Mouse (Mus musculus) intestine, embryonic 14.5 days (tissue): ENCODE results near the gene Tox3. TPM values are rescaled to one million over a fixed set of nuclear protein-coding genes. Genes with fewer than 3 reads are reported as not detected.
A peak's percentile ranks its signal among the peaks of the same experiment; 100 is the strongest.

Source experiments
- ATAC-seq: fragments of 200-750 bp; cut with Nextera tagmentation; replicated peaks from 2 replicates; pipeline ENCODE4 v1.8.0; 2017; ENCODE audit warnings: low read depth, moderate number of reproducible peaks, moderate TSS enrichment, moderate library complexity; ENCODE audit not compliant: low FRiP score, low TSS enrichment
- DNase-seq: peaks from one replicate; pipeline ENCODE4 v3.0.0-alpha.2; 2018; ENCODE audit warnings: low spot score
- H3K27ac ChIP-seq: fragments of 300-500 bp; sonication (generic); 2 replicates; pipeline ENCODE4 v1.5.1; 2014; ENCODE audit warnings: low read depth, mild to moderate bottlenecking, control low read depth
- H3K27me3 ChIP-seq: fragments of 300-500 bp; sonication (generic); replicated peaks from 2 replicates; pipeline ENCODE4 v1.6.1; 2014; ENCODE audit warnings: low read length, control low read depth; ENCODE audit not compliant: control insufficient read depth, insufficient read depth
- H3K36me3 ChIP-seq: fragments of 300-500 bp; sonication (generic); 2 replicates; pipeline ENCODE4 v1.6.1; 2014; ENCODE audit warnings: low read length, control low read depth; ENCODE audit not compliant: control insufficient read depth, insufficient read depth
- H3K4me1 ChIP-seq: fragments of 300-500 bp; sonication (generic); replicated peaks from 2 replicates; pipeline ENCODE4 v1.6.1; 2014; ENCODE audit warnings: low read length, control low read depth, mixed read lengths; ENCODE audit not compliant: control insufficient read depth, insufficient read depth
- H3K4me2 ChIP-seq: fragments of 300-500 bp; sonication (generic); 2 replicates; pipeline ENCODE4 v1.6.1; 2014; ENCODE audit warnings: low read length
- H3K4me3 ChIP-seq: fragments of 300-500 bp; sonication (generic); 2 replicates; pipeline ENCODE4 v1.5.1; 2014; ENCODE audit warnings: low read depth, low read length, control low read depth, mixed read lengths
- H3K9ac ChIP-seq: fragments of 300-500 bp; sonication (generic); 2 replicates; pipeline ENCODE4 v1.6.1; 2014; ENCODE audit warnings: mild to moderate bottlenecking, low read length
- H3K9me3 ChIP-seq: fragments of 300-500 bp; sonication (generic); 2 replicates; pipeline ENCODE4 v1.6.1; 2016; ENCODE audit warnings: low read length, control low read depth; ENCODE audit not compliant: control insufficient read depth
- WGBS: fragments of 180-500 bp; shearing (Covaris S2); extraction: QIAGEN DNeasy Blood & Tissue Kit; methylation state at CpG from one replicate; pipeline ENCODE4 v1.1.7; 2014; 5-methylcytosine and 5-hydroxymethylcytosine counted together
- polyA plus RNA-seq: library from polyadenylated mRNA; unstranded; fragments of >200 nt; fragmentation: Nextera tagmentation; extraction: Ambion mirVana; gene quantifications from 2 replicates; pipeline ENCODE4 v1.2.1, GENCODE M21; 2014

Gene Tox3
- polyA plus RNA-seq, 1 experiment from 2014 or later, result 8.5 TPM

GRCm38 (mm10) chr8:90346880-90347535 lies 1.1 kb downstream of the Tox3 start:
- H3K36me3 ChIP-seq, result no peaks in the 10 kb centered on the region
- H3K27me3 ChIP-seq, result no peaks in the 10 kb centered on the region
- ATAC-seq, result 0 out of 2 replicates have a peak, but pooled peaks have one; percentile 7
- WGBS, result 1% methylated on average over 21 of the region's 21 CpGs
- H3K9me3 ChIP-seq, result no peaks in the 10 kb centered on the region
- peak; percentile 63 for DNase-seq
- H3K4me1 ChIP-seq, result peaks cover 25% of the 10 kb centered on the region
- peak overlapping the region; percentile 65 for H3K4me3 ChIP-seq
- H3K9ac ChIP-seq, result peak overlapping the region; percentile 83
- H3K27ac ChIP-seq, result peak overlapping the region; percentile 64; the same call in 1 of the 2 replicates
- peak overlapping the region; percentile 73 for H3K4me2 ChIP-seq

GRCm38 (mm10) chr8:90346138-90346879 lies 1.8 kb downstream of the Tox3 start:
- no peak overlapping the region for H3K27ac ChIP-seq
- DNase-seq (no peak), ATAC-seq (no peak)
- H3K36me3 ChIP-seq, result no peaks in the 10 kb centered on the region
- peak overlapping the region; percentile 73 for H3K4me2 ChIP-seq
- peak overlapping the region; percentile 83 for H3K9ac ChIP-seq
- no peaks in the 10 kb centered on the region for H3K9me3 ChIP-seq
- H3K4me3 ChIP-seq, result peak overlapping the region; percentile 65
- no peaks in the 10 kb centered on the region for H3K27me3 ChIP-seq
- 33% methylated on average over 13 of the region's 13 CpGs for WGBS
- H3K4me1 ChIP-seq, result peaks cover 25% of the 10 kb centered on the region

GRCm38 (mm10) chr8:90330377-90331285 lies 17.5 kb downstream of the Tox3 start:
- no peak overlapping the region for H3K9ac ChIP-seq
- no peaks in the 10 kb centered on the region for H3K9me3 ChIP-seq
- no peak overlapping the region for H3K27ac ChIP-seq
- no peak for DNase-seq
- 0 out of 2 replicates have a peak, but pooled peaks cover 6% of the 10 kb centered on the region for H3K36me3 ChIP-seq
- no peak overlapping the region for H3K4me2 ChIP-seq
- no peak overlapping the region for H3K4me3 ChIP-seq
- 76% methylated on average over 7 of the region's 7 CpGs for WGBS
- no peak for ATAC-seq
- H3K27me3 ChIP-seq, result no peaks in the 10 kb centered on the region
- H3K4me1 ChIP-seq, result no peaks in the 10 kb centered on the region

GRCm38 (mm10) chr8:90323824-90324223 lies 24.3 kb downstream of the Tox3 start:
- H3K4me1 ChIP-seq, result no peaks in the 10 kb centered on the region
- H3K9ac ChIP-seq, result no peak overlapping the region
- H3K27me3 ChIP-seq, result no peaks in the 10 kb centered on the region
- ATAC-seq, result no peak
- H3K4me3 ChIP-seq, result no peak overlapping the region
- H3K27ac ChIP-seq, result no peak overlapping the region
- no peaks in the 10 kb centered on the region for H3K9me3 ChIP-seq
- no peaks in the 10 kb centered on the region for H3K36me3 ChIP-seq
- no peak for DNase-seq
- WGBS, result 29% methylated on average over 4 of the region's 4 CpGs
- no peak overlapping the region for H3K4me2 ChIP-seq

DNA sequence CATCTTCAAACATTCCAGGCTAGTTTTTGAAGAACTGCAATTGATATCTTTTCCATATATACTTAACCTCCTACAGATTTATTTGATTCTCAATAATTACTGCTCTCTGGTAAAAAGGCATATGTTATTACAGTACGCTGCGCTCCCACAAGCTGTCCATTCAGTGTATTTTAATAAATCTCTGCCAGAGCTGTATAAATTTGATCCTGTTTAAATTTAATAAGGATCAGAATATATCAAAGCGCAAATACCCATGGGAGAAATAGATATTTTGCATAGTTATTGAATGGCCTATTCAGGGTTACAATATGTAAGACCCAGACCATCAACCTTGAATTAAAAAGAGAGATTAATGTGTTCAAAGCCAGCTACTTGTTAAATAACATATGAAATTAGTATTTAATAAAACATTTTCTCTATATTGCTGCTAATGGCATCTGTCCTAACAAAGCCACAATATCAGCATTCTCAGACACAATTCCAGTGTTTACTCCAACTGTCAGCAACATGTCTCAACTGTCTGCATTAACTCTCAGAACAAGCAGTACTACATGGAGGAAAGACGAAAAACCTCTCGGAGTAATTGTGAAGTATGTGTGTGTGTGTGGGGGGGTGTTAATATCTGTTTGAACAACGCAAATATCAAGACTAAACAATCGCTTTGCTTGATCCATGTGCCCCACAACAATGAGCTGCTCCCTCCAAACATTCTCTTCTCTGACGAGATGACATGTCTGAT lies 25.3 kb downstream of the Tox3 start:
- H3K4me3 ChIP-seq, result no peak overlapping the region
- ATAC-seq (no peak), DNase-seq (no peak)
- no peak overlapping the region for H3K27ac ChIP-seq
- H3K36me3 ChIP-seq, result no peaks in the 10 kb centered on the region
- H3K4me2 ChIP-seq, result no peak overlapping the region
- H3K27me3 ChIP-seq, result no peaks in the 10 kb centered on the region
- WGBS, result 78% methylated on average over 8 of the region's 8 CpGs
- H3K9ac ChIP-seq, result no peak overlapping the region
- H3K9me3 ChIP-seq, result no peaks in the 10 kb centered on the region
- no peaks in the 10 kb centered on the region for H3K4me1 ChIP-seq

DNA sequence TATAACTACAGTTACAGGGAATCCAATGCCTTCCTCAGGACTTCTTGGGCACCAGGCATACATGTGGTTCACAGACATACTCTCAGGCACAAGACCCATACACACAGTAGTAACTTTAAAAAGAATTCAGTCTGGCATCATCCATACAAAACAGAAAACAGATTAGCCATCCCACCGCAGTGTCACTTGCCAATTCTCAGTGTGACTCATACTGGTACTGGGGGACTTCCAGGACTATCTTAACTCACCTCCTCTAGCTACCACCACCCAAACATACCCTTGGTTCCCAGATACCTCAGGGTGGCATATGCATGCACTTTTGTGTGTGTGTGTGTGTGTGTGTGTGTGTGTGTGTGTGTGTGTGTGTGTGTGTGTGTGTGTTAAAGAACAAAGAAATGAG lies 26.9 kb downstream of the Tox3 start:
- H3K36me3 ChIP-seq, result no peaks in the 10 kb centered on the region
- WGBS, result 100% methylated on average over 1 of the region's 1 CpGs
- no peak overlapping the region for H3K4me3 ChIP-seq
- H3K9me3 ChIP-seq, result no peaks in the 10 kb centered on the region
- no peak for DNase-seq
- H3K4me1 ChIP-seq, result no peaks in the 10 kb centered on the region
- no peak overlapping the region for H3K9ac ChIP-seq
- H3K27me3 ChIP-seq, result no peaks in the 10 kb centered on the region
- ATAC-seq, result no peak
- no peak overlapping the region for H3K27ac ChIP-seq
- no peak overlapping the region for H3K4me2 ChIP-seq

- no peak overlapping the region for H3K9ac ChIP-seq
- no peak overlapping the region for H3K4me3 ChIP-seq
- ATAC-seq (no peak), DNase-seq (no peak)
- H3K36me3 ChIP-seq, result no peaks in the 10 kb centered on the region
- no peaks in the 10 kb centered on the region for H3K9me3 ChIP-seq
- H3K4me2 ChIP-seq, result no peak overlapping the region
- no peaks in the 10 kb centered on the region for H3K27me3 ChIP-seq
- no peaks in the 10 kb centered on the region for H3K4me1 ChIP-seq
- H3K27ac ChIP-seq, result no peak overlapping the region
- 83% methylated on average over 7 of the region's 7 CpGs for WGBS
Measured at GRCm38 (mm10) chr8:90314312-90314711, 33.8 kb downstream of the Tox3 start.

DNA sequence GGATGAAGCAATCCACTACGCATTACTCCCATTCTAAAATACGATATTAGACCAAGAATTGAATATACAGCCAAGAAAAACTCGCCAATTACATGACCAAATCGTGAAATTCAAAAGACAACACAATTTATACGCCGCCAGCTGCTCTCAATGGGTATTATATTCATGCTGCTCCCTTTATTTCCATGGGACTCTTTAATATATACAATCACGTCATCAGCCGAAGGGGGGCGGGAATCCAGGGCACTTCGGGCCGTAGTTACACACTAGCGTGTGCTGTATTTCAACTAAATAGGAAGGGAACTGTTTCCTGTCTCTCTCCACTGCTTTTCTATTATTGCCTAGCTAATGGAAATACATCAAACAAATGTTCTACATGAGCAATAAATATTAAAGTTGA lies 45.2 kb downstream of the Tox3 start:
- peaks cover 32% of the 10 kb centered on the region for H3K4me1 ChIP-seq
- peak overlapping the region; percentile 30 for H3K4me2 ChIP-seq
- peak; percentile 47; the same call in 1 of the 2 replicates for ATAC-seq
- 37% methylated on average over 12 of the region's 12 CpGs for WGBS
- peak; percentile 73 for DNase-seq
- H3K9me3 ChIP-seq, result peaks cover 5% of the 10 kb centered on the region; the same call in 1 of the 2 replicates
- no peak overlapping the region for H3K4me3 ChIP-seq
- no peak overlapping the region for H3K9ac ChIP-seq
- H3K36me3 ChIP-seq, result no peaks in the 10 kb centered on the region
- peak overlapping the region; percentile 77 for H3K27ac ChIP-seq
- H3K27me3 ChIP-seq, result no peaks in the 10 kb centered on the region
